9 mouse cellular contexts compared by ENCODE assay signal in the genomic region with DNA sequence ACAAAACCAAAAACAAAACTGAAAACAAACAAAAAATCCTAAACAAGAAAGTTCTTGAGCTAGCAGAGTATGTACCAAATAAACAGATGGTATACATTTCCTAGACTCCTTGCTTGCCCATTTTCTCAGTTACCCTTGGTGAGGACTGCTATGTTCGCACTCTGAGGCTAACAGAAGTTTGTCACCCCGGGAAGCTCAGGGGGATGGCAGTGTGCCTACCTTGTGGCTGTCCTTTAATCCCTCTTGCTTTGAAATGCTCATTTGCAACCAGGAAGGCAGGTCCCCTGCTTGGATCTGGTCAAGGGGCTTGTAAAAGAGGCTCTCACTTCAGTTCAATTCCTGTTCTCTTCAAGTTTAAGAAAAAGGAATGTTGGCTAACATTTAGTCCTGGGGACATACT.
A peak's percentile ranks its signal among the peaks of the same experiment; 100 is the strongest.
DNase-seq lines count a peak whose midpoint lies in the region; ATAC-seq lines count a peak whose summit lies in the region.
"Had no signal": no experiment of that assay in that cellular context is flagged by ENCODE, and none has a peak within 500 bp of the region (broad histone marks: within the 10 kb centered on the region; RNA-seq: fewer than 3 reads in every experiment).

No protein-coding gene starts in this region.

- H3K4me2 ChIP-seq in neural tube, embryonic 15.5 days = no peak overlapping the region; the same call in 1 of the 2 replicates

- H3K36me3 ChIP-seq in neural tube, embryonic 15.5 days = no peaks in the 10 kb centered on the region

- 38% methylated on average over 2 of the region's 2 CpGs for WGBS in neural tube, embryonic 15.5 days

- peaks cover 12% of the 10 kb centered on the region; the same call in 1 of the 2 replicates for H3K4me1 ChIP-seq in neural tube, embryonic 15.5 days

- peak; percentile 29 for DNase-seq in layer of hippocampus, adult 11-12 months (ENCODE audit: low spot score)
- no peak for DNase-seq in layer of hippocampus, postnatal 25 days (ENCODE audit: extremely low spot score in 1 of 2, low spot score in 1 of 2)
- DNase-seq in cerebellum, adult 9-10 months = peak; percentile 66
- DNase-seq in frontal cortex, postnatal 14 days (ENCODE audit: low spot score in 2 of 2) = peak; percentile 8 to 28
- DNase-seq in embryo, embryonic 9.5 days (ENCODE audit: extremely low spot score) = no peak
- DNase-seq in testis, postnatal 14 days (ENCODE audit: low spot score) = no peak
- no peak for DNase-seq in gastrocnemius, postnatal 4 days (ENCODE audit: low spot score in 2 of 2)
- DNase-seq: heart, postnatal 4 days had no signal

- H3K4me3 ChIP-seq in neural tube, embryonic 15.5 days (replicated peaks) = no peak overlapping the region

- no peaks in the 10 kb centered on the region for H3K27me3 ChIP-seq in neural tube, embryonic 15.5 days (replicated peaks)

- peak; percentile 82 for ATAC-seq in neural tube, embryonic 15.5 days (ENCODE audit: low FRiP score)

- no peak overlapping the region for H3K9ac ChIP-seq in neural tube, embryonic 15.5 days (replicated peaks)

- H3K9me3 ChIP-seq in neural tube, embryonic 15.5 days (replicated peaks) = no peaks in the 10 kb centered on the region

- peak overlapping the region; percentile 13; the same call in 1 of the 2 replicates for H3K27ac ChIP-seq in neural tube, embryonic 15.5 days (replicated peaks)

Comparison
In these comparisons a context has a peak if more than half of its experiments do, and no peak if none do; other contexts are left out.
1. DNase-seq: peak in layer of hippocampus, adult 11-12 months (single experiment), cerebellum, adult 9-10 months (single experiment) and frontal cortex, postnatal 14 days (2 of 2); none in layer of hippocampus, postnatal 25 days (0 of 2), embryo, embryonic 9.5 days (single experiment), testis, postnatal 14 days (single experiment) and gastrocnemius, postnatal 4 days (0 of 2).